Mouse (Mus musculus): ENCODE measurements around the gene Pum2. TPM values are rescaled to one million over a fixed set of nuclear protein-coding genes. Genes with fewer than 3 reads are reported as not detected.
"Not testable (repeated sequence)": the region's sequence is repeated elsewhere in the genome, so short reads cannot be mapped to it uniquely, and the experiment has no call there.

Pum2 gene
- total RNA-seq, 2 experiments from 2014 or later, result 146 to 162 TPM

GRCm38 (mm10) chr12:8669421-8669820, 4.5 kb upstream of the Pum2 start:
- DNase-seq, result no peak

- DNase-seq, result no peak
Observed at GRCm38 (mm10) chr12:8669846-8670245, 4.1 kb upstream of the Pum2 start.

GRCm38 (mm10) chr12:8673121-8673973, 587 bp upstream of the Pum2 start:
- no peak for DNase-seq

GRCm38 (mm10) chr12:8674377-8674864, 487 bp downstream of the Pum2 start:
- DNase-seq, result peak; percentile 57 to 72

GRCm38 (mm10) chr12:8674891-8675341, 982 bp downstream of the Pum2 start:
- DNase-seq, result no peak

GRCm38 (mm10) chr12:8675361-8675760, 1.4 kb downstream of the Pum2 start:
- DNase-seq, result peak in 1 of 2 experiments; percentile 4

- no peak for DNase-seq
Observed at GRCm38 (mm10) chr12:8676341-8676740, 2.4 kb downstream of the Pum2 start.

GRCm38 (mm10) chr12:8677926-8678325, 4.0 kb downstream of the Pum2 start:
- DNase-seq, result no peak

GRCm38 (mm10) chr12:8684200-8684599, 10.3 kb downstream of the Pum2 start:
- DNase-seq, result no peak

- DNase-seq, result no peak
Observed at GRCm38 (mm10) chr12:8685036-8685435, 11.1 kb downstream of the Pum2 start.

- DNase-seq, result not testable (repeated sequence)
Observed at GRCm38 (mm10) chr12:8689882-8690281, 15.9 kb downstream of the Pum2 start.

GRCm38 (mm10) chr12:8698895-8699294, 25.0 kb downstream of the Pum2 start:
- peak; percentile 51 to 68 for DNase-seq

- no peak for DNase-seq
Observed at GRCm38 (mm10) chr12:8703988-8704387, 30.1 kb downstream of the Pum2 start.

- no peak for DNase-seq
Observed at GRCm38 (mm10) chr12:8708876-8709275, 34.9 kb downstream of the Pum2 start.

GRCm38 (mm10) chr12:8712665-8713064, 38.7 kb downstream of the Pum2 start:
- no peak for DNase-seq

GRCm38 (mm10) chr12:8716093-8716492, 42.2 kb downstream of the Pum2 start:
- DNase-seq, result no peak

GRCm38 (mm10) chr12:8726890-8727289, 53.0 kb downstream of the Pum2 start:
- DNase-seq, result no peak

GRCm38 (mm10) chr12:8728739-8729138, 54.8 kb downstream of the Pum2 start:
- DNase-seq, result peak; percentile 9 to 39

GRCm38 (mm10) chr12:8753654-8754053, 79.7 kb downstream of the Pum2 start:
- no peak for DNase-seq

GRCm38 (mm10) chr12:8754116-8754515, 80.2 kb downstream of the Pum2 start:
- no peak for DNase-seq

GRCm38 (mm10) chr12:8758029-8758428, 84.1 kb downstream of the Pum2 start:
- no peak for DNase-seq

- no peak for DNase-seq
Observed at GRCm38 (mm10) chr12:8759115-8759514, 85.2 kb downstream of the Pum2 start.

GRCm38 (mm10) chr12:8759779-8760178, 85.8 kb downstream of the Pum2 start:
- no peak for DNase-seq

GRCm38 (mm10) chr12:8760561-8760960, 86.6 kb downstream of the Pum2 start:
- DNase-seq, result no peak

All from adrenal gland, postnatal 36 days (tissue).